Mouse (Mus musculus) cerebellum, adult 2 months (tissue): ENCODE data around the gene Dhrs4. TPM values are rescaled to one million over a fixed set of nuclear protein-coding genes. Genes with fewer than 3 reads are reported as not detected.

Source experiments
- DNase-seq, 2 experiments: peaks; one replicate each; pipeline ENCODE4 v3.0.0; 2021
- H3K27ac ChIP-seq: fragments of 200-500 bp; 2 replicates; pipeline ENCODE4 v1.5.1; 2012; ENCODE audit warnings: low read length, control low read depth, inconsistent platforms; ENCODE audit not compliant: insufficient read depth
- H3K27me3 ChIP-seq: fragments of 200-500 bp; 2 replicates; pipeline ENCODE4 v1.6.1; 2012; ENCODE audit warnings: inconsistent platforms, mild to moderate bottlenecking, low read length, moderate library complexity; ENCODE audit not compliant: control insufficient read depth, insufficient read depth
- H3K4me1 ChIP-seq: fragments of 200-500 bp; 2 replicates; pipeline ENCODE4 v1.6.1; 2011; ENCODE audit warnings: low read length; ENCODE audit not compliant: control insufficient read depth, insufficient read depth
- H3K4me3 ChIP-seq: fragments of 200-500 bp; replicated peaks from 2 replicates; pipeline ENCODE3; 2011; ENCODE audit warnings: mild to moderate bottlenecking, low read depth, low read length, control low read depth; ENCODE audit not compliant: insufficient read depth
- CTCF ChIP-seq: fragments of 200-500 bp; IDR thresholded peaks from 2 replicates; pipeline ENCODE4 v1.5.1; 2011; ENCODE audit warnings: low read depth, mild to moderate bottlenecking, control low read depth, low read length, moderate library complexity, borderline replicate concordance; ENCODE audit not compliant: insufficient read depth
- POLR2A ChIP-seq: fragments of 200-500 bp; IDR thresholded peaks from 2 replicates; pipeline ENCODE4 v1.6.1; 2011; ENCODE audit warnings: low read length, control low read depth, borderline replicate concordance; ENCODE audit not compliant: insufficient read depth
- WGBS: fragments of 180-500 bp; shearing (Covaris S2); methylation state at CpG from one replicate; pipeline ENCODE4 v1.1.7; 2018; 5-methylcytosine and 5-hydroxymethylcytosine counted together
- polyA plus RNA-seq: library from polyadenylated mRNA; depleted of rRNA; stranded (reverse); fragments of >200 nt; gene quantifications from 2 replicates; pipeline ENCODE4 v1.2.3, GENCODE M21; 2012; rRNA removed

Dhrs4 gene
- polyA plus RNA-seq = 18.5 and 18.7 TPM in 2 replicates

- TF ChIP-seq POLR2A (peak; percentile 53; the same call in 1 of the 2 replicates), CTCF (peak; percentile 62; the same call in 1 of the 2 replicates)
- Histone ChIP-seq H3K27ac (peak within 1 kb of the TSS; percentile 16; the same call in 1 of the 2 replicates), H3K4me1 (peaks cover 4% of the 10 kb centered on the region; the same call in 1 of the 2 replicates), H3K27me3 (no peaks in the 10 kb centered on the region), H3K4me3 (peak within 1 kb of the TSS; percentile 84)
- WGBS = 2% methylated on average over 38 of the region's 38 CpGs
- peak; percentile 82 to 83 for DNase-seq
These were observed at the start of gene Dhrs4 for GRCm38 (mm10) chr14:55478651-55479599. Dhrs4 (plus strand) TSS chr14:55478758.

GRCm38 (mm10) chr14:55430255-55430654 is 48.3 kb upstream of the Dhrs4 start:
- WGBS = 90% methylated on average over 4 of the region's 4 CpGs
- no peak overlapping the region for H3K27ac ChIP-seq
- TF ChIP-seq POLR2A (no peak), CTCF (no peak)
- H3K4me1 ChIP-seq = no peaks in the 10 kb centered on the region
- H3K27me3 ChIP-seq = no peaks in the 10 kb centered on the region
- no peak for DNase-seq
- H3K4me3 ChIP-seq = no peak overlapping the region

- Histone ChIP-seq H3K4me1 (no peaks in the 10 kb centered on the region), H3K4me3 (no peak overlapping the region), H3K27ac (no peak overlapping the region), H3K27me3 (no peaks in the 10 kb centered on the region)
- 86% methylated on average over 1 of the region's 1 CpGs for WGBS
- no peak for TF ChIP-seq POLR2A
- no peak for TF ChIP-seq CTCF
- no peak for DNase-seq
These were observed 45.5 kb upstream of the Dhrs4 start for GRCm38 (mm10) chr14:55433052-55433451.

- TF ChIP-seq POLR2A (no peak), CTCF (no peak)
- Histone ChIP-seq H3K4me3 (no peak overlapping the region), H3K27me3 (no peaks in the 10 kb centered on the region), H3K27ac (no peak overlapping the region), H3K4me1 (no peaks in the 10 kb centered on the region)
- no peak for DNase-seq
- WGBS = 82% methylated on average over 3 of the region's 3 CpGs
These were observed 43.7 kb upstream of the Dhrs4 start for GRCm38 (mm10) chr14:55434825-55435224.

- Histone ChIP-seq H3K4me3 (no peak overlapping the region), H3K4me1 (no peaks in the 10 kb centered on the region), H3K27me3 (no peaks in the 10 kb centered on the region), H3K27ac (no peak overlapping the region)
- WGBS = 95% methylated on average over 8 of the region's 8 CpGs
- DNase-seq = no peak
- TF ChIP-seq CTCF = no peak
- no peak for TF ChIP-seq POLR2A
These were observed 41.4 kb upstream of the Dhrs4 start for GRCm38 (mm10) chr14:55437118-55437517.

- H3K27me3 ChIP-seq = no peaks in the 10 kb centered on the region
- peak; percentile 65 to 81 for DNase-seq
- no peaks in the 10 kb centered on the region for H3K4me1 ChIP-seq
- no peak overlapping the region for H3K27ac ChIP-seq
- H3K4me3 ChIP-seq = no peak overlapping the region
- peak; percentile 91 for TF ChIP-seq CTCF
- TF ChIP-seq POLR2A = no peak
- WGBS = 26% methylated on average over 6 of the region's 6 CpGs
These were observed 40.3 kb upstream of the Dhrs4 start for GRCm38 (mm10) chr14:55438193-55438784.

GRCm38 (mm10) chr14:55457693-55458092 is 20.9 kb upstream of the Dhrs4 start:
- 66% methylated on average over 2 of the region's 2 CpGs for WGBS

More at GRCm38 (mm10) chr14:55457693-55458092, 20.9 kb upstream of the Dhrs4 start:
- H3K4me3 ChIP-seq = no peak overlapping the region
- H3K4me1 ChIP-seq = no peaks in the 10 kb centered on the region; the same call in 1 of the 2 replicates
- TF ChIP-seq POLR2A (no peak), CTCF (no peak)
- no peak for DNase-seq
- no peak overlapping the region for H3K27ac ChIP-seq
- no peaks in the 10 kb centered on the region for H3K27me3 ChIP-seq
